Mouse (Mus musculus) liver, embryonic 11.5 days (tissue): ENCODE data around the gene Fbxl2. TPM values are rescaled to one million over a fixed set of nuclear protein-coding genes. Genes with fewer than 3 reads are reported as not detected.

Experiments used
- ATAC-seq: fragments of 200-750 bp; cut with Nextera tagmentation; replicated peaks from 2 replicates; pipeline ENCODE4 v1.8.0; 2017; ENCODE audit warnings: moderate number of reproducible peaks, mild to moderate bottlenecking, moderate TSS enrichment, moderate library complexity; ENCODE audit not compliant: low FRiP score
- DNase-seq: peaks from one replicate; pipeline ENCODE4 v3.0.0-alpha.2; 2017; ENCODE audit warnings: low spot score
- H3K27ac ChIP-seq: fragments of 300-500 bp; sonication (generic); 2 replicates; pipeline ENCODE4 v1.5.1; 2014; ENCODE audit warnings: mild to moderate bottlenecking, low read depth, low read length, control low read depth
- H3K27me3 ChIP-seq: fragments of 300-500 bp; sonication (generic); replicated peaks from 2 replicates; pipeline ENCODE4 v1.6.1; 2014; ENCODE audit warnings: low read length, mixed read lengths; ENCODE audit not compliant: control insufficient read depth, insufficient read depth
- H3K36me3 ChIP-seq: fragments of 300-500 bp; sonication (generic); 2 replicates; pipeline ENCODE4 v1.6.1; 2014; ENCODE audit warnings: mild to moderate bottlenecking, low read length, moderate library complexity, mixed read lengths; ENCODE audit not compliant: control insufficient read depth, insufficient read depth
- H3K4me1 ChIP-seq: fragments of 300-500 bp; sonication (generic); replicated peaks from 2 replicates; pipeline ENCODE4 v1.6.1; 2014; ENCODE audit warnings: low read length, mixed read lengths; ENCODE audit not compliant: control insufficient read depth, insufficient read depth
- H3K4me2 ChIP-seq: fragments of 300-500 bp; sonication (generic); 2 replicates; pipeline ENCODE4 v1.6.1; 2014; ENCODE audit warnings: mild to moderate bottlenecking, control low read depth, moderate library complexity
- H3K4me3 ChIP-seq: fragments of 300-500 bp; sonication (generic); 2 replicates; pipeline ENCODE4 v1.5.1; 2014; ENCODE audit warnings: low read depth, low read length, control low read depth
- H3K9ac ChIP-seq: fragments of 300-500 bp; sonication (generic); 2 replicates; pipeline ENCODE4 v1.6.1; 2014; ENCODE audit warnings: low read depth, low read length, control low read depth
- H3K9me3 ChIP-seq: fragments of 300-500 bp; sonication (generic); 2 replicates; pipeline ENCODE4 v1.6.1; 2016; ENCODE audit warnings: low read length, inconsistent platforms, mixed read lengths; ENCODE audit not compliant: control insufficient read depth
- WGBS: fragments of 180-500 bp; shearing (Covaris S2); extraction: QIAGEN DNeasy Blood & Tissue Kit; methylation state at CpG from one replicate; pipeline ENCODE4 v1.1.7; 2014; 5-methylcytosine and 5-hydroxymethylcytosine counted together
- polyA plus RNA-seq: library from polyadenylated mRNA; unstranded; fragments of >200 nt; fragmentation: Nextera tagmentation; extraction: Ambion mirVana; gene quantifications from 2 replicates; pipeline ENCODE4 v1.2.1, GENCODE M21; 2014

Gene Fbxl2
- polyA plus RNA-seq, 1 experiment from 2014 or later = 1.8 TPM

- Histone ChIP-seq H3K27me3 (no peaks in the 10 kb centered on the region), H3K9me3 (no peaks in the 10 kb centered on the region), H3K27ac (no peak overlapping the region), H3K36me3 (peaks cover 61% of the 10 kb centered on the region), H3K4me1 (peaks cover 7% of the 10 kb centered on the region), H3K9ac (no peak overlapping the region), H3K4me3 (no peak overlapping the region), H3K4me2 (no peak overlapping the region)
- DNase-seq = no peak
- 87% methylated on average over 4 of the region's 4 CpGs for WGBS
- ATAC-seq = no peak
These were observed 71.0 kb downstream of the Fbxl2 start for GRCm38 (mm10) chr9:113974945-113975344.

- 91% methylated on average over 4 of the region's 4 CpGs for WGBS
- no peak overlapping the region for H3K27ac ChIP-seq
- H3K36me3 ChIP-seq = peaks cover 58% of the 10 kb centered on the region
- H3K9me3 ChIP-seq = no peaks in the 10 kb centered on the region
- H3K4me1 ChIP-seq = peaks cover 14% of the 10 kb centered on the region
- no peaks in the 10 kb centered on the region for H3K27me3 ChIP-seq
- ATAC-seq (no peak), DNase-seq (no peak)
- no peak overlapping the region for H3K4me3 ChIP-seq
- no peak overlapping the region for H3K4me2 ChIP-seq
- H3K9ac ChIP-seq = no peak overlapping the region
These were observed 72.1 kb downstream of the Fbxl2 start for GRCm38 (mm10) chr9:113973857-113974256.

- Histone ChIP-seq H3K27ac (no peak overlapping the region), H3K4me3 (no peak overlapping the region), H3K36me3 (peaks cover 60% of the 10 kb centered on the region)
These were observed 74.4 kb downstream of the Fbxl2 start for GRCm38 (mm10) chr9:113971615-113972014.

GRCm38 (mm10) chr9:113970041-113970440 is 76.0 kb downstream of the Fbxl2 start:
- Histone ChIP-seq H3K4me2 (peak overlapping the region; percentile 57), H3K9ac (peak overlapping the region; percentile 34; the same call in 1 of the 2 replicates), H3K27me3 (no peaks in the 10 kb centered on the region), H3K4me3 (peak overlapping the region; percentile 30), H3K9me3 (no peaks in the 10 kb centered on the region), H3K4me1 (peaks cover 35% of the 10 kb centered on the region), H3K36me3 (peaks cover 53% of the 10 kb centered on the region), H3K27ac (peak overlapping the region; percentile 43; the same call in 1 of the 2 replicates)
- ATAC-seq (peak; percentile 48), DNase-seq (no peak)
- 68% methylated on average over 14 of the region's 14 CpGs for WGBS

More at GRCm38 (mm10) chr9:113971615-113972014, 74.4 kb downstream of the Fbxl2 start:
- H3K4me1 ChIP-seq = peaks cover 35% of the 10 kb centered on the region
- DNase-seq (no peak), ATAC-seq (no peak)
- no peaks in the 10 kb centered on the region for H3K27me3 ChIP-seq
- H3K9me3 ChIP-seq = no peaks in the 10 kb centered on the region
- 71% methylated on average over 8 of the region's 8 CpGs for WGBS
- no peak overlapping the region for H3K4me2 ChIP-seq
- H3K9ac ChIP-seq = no peak overlapping the region

- H3K4me1 ChIP-seq = peaks cover 35% of the 10 kb centered on the region
- peak; percentile 33; the same call in 1 of the 2 replicates for ATAC-seq
- H3K27me3 ChIP-seq = no peaks in the 10 kb centered on the region
- H3K9me3 ChIP-seq = no peaks in the 10 kb centered on the region
- H3K27ac ChIP-seq = peak overlapping the region; percentile 96
- 80% methylated on average over 8 of the region's 8 CpGs for WGBS
- no peak for DNase-seq
- peak overlapping the region; percentile 30 for H3K4me3 ChIP-seq
- H3K36me3 ChIP-seq = peaks cover 52% of the 10 kb centered on the region
- H3K9ac ChIP-seq = peak overlapping the region; percentile 53
- H3K4me2 ChIP-seq = peak overlapping the region; percentile 57
These were observed 76.6 kb downstream of the Fbxl2 start for GRCm38 (mm10) chr9:113969399-113969798.

GRCm38 (mm10) chr9:113968967-113969366 is 77.0 kb downstream of the Fbxl2 start:
- Histone ChIP-seq H3K27me3 (no peaks in the 10 kb centered on the region), H3K36me3 (peaks cover 49% of the 10 kb centered on the region), H3K27ac (peak overlapping the region; percentile 96), H3K4me3 (peak overlapping the region; percentile 30), H3K4me2 (peak overlapping the region; percentile 57), H3K9me3 (no peaks in the 10 kb centered on the region), H3K9ac (peak overlapping the region; percentile 56), H3K4me1 (peaks cover 35% of the 10 kb centered on the region)
- ATAC-seq = peak; percentile 98
- 48% methylated on average over 7 of the region's 7 CpGs for WGBS
- peak; percentile 58 for DNase-seq

GRCm38 (mm10) chr9:113966838-113967237 is 79.2 kb downstream of the Fbxl2 start:
- Histone ChIP-seq H3K4me2 (no peak overlapping the region), H3K4me1 (peaks cover 35% of the 10 kb centered on the region), H3K9me3 (no peaks in the 10 kb centered on the region), H3K27ac (peak overlapping the region; percentile 96; the same call in 1 of the 2 replicates), H3K36me3 (peaks cover 47% of the 10 kb centered on the region), H3K4me3 (no peak overlapping the region), H3K27me3 (no peaks in the 10 kb centered on the region), H3K9ac (no peak overlapping the region)
- no peak for ATAC-seq
- no peak for DNase-seq
- WGBS = 80% methylated on average over 4 of the region's 4 CpGs

GRCm38 (mm10) chr9:113964415-113964814 is 81.6 kb downstream of the Fbxl2 start:
- H3K27ac ChIP-seq = no peak overlapping the region
- H3K4me1 ChIP-seq = peaks cover 23% of the 10 kb centered on the region
- WGBS = 95% methylated on average over 8 of the region's 8 CpGs
- H3K4me2 ChIP-seq = no peak overlapping the region
- H3K9me3 ChIP-seq = no peaks in the 10 kb centered on the region
- no peak for DNase-seq
- H3K9ac ChIP-seq = no peak overlapping the region
- no peak for ATAC-seq
- H3K27me3 ChIP-seq = no peaks in the 10 kb centered on the region
- H3K36me3 ChIP-seq = peaks cover 40% of the 10 kb centered on the region
- H3K4me3 ChIP-seq = no peak overlapping the region

GRCm38 (mm10) chr9:113963718-113964117 is 82.3 kb downstream of the Fbxl2 start:
- Histone ChIP-seq H3K36me3 (peaks cover 43% of the 10 kb centered on the region), H3K9me3 (no peaks in the 10 kb centered on the region), H3K4me1 (peaks cover 20% of the 10 kb centered on the region), H3K9ac (no peak overlapping the region), H3K27ac (no peak overlapping the region), H3K27me3 (no peaks in the 10 kb centered on the region), H3K4me2 (no peak overlapping the region), H3K4me3 (no peak overlapping the region)
- DNase-seq = no peak
- ATAC-seq = no peak
